In genomic region chr10:67669066-67669465, GRCm38 (mm10) we compare ENCODE assay signal across 24 mouse cellular contexts.
DNase-seq lines count a peak whose midpoint lies in the region; ATAC-seq lines count a peak whose summit lies in the region.
"Had no signal": no experiment of that assay in that cellular context is flagged by ENCODE, and none has a peak within 500 bp of the region (broad histone marks: within the 10 kb centered on the region; RNA-seq: fewer than 3 reads in every experiment).

No protein-coding gene starts in this region.

- peak; percentile 38; the same call in 1 of the 2 replicates for ATAC-seq in frontal cortex, adult (ENCODE audit: low TSS enrichment)
- ATAC-seq: CD4-positive, CD25-positive, alpha-beta regulatory T cell, adult 4 months; forebrain, embryonic 14.5 days; forebrain, embryonic 16.5 days had no signal

- no peak overlapping the region for H3K27ac ChIP-seq in forebrain, embryonic 10.5 days
- H3K27ac ChIP-seq: embryonic facial prominence, embryonic 10.5 days; embryonic facial prominence, embryonic 12.5 days; forebrain, embryonic 12.5 days had no signal

- H3K4me3 ChIP-seq in forebrain, embryonic 10.5 days = no peak overlapping the region
- H3K4me3 ChIP-seq: embryonic facial prominence, embryonic 10.5 days; embryonic facial prominence, embryonic 12.5 days; forebrain, embryonic 12.5 days had no signal

- WGBS in forebrain, embryonic 10.5 days = 90% methylated on average over 2 of the region's 2 CpGs

- no peaks in the 10 kb centered on the region for H3K9me3 ChIP-seq in forebrain, embryonic 10.5 days
- H3K9me3 ChIP-seq: embryonic facial prominence, embryonic 12.5 days; forebrain, embryonic 12.5 days had no signal

- no peak for DNase-seq in frontal cortex, postnatal 36 days (ENCODE audit: low spot score in 2 of 2)
- DNase-seq in Muller cell, postnatal 12 days (ENCODE audit: inconsistent ontology term) = peak; percentile 91
- peak; percentile 27 for DNase-seq in retina, embryonic 14.5 days (ENCODE audit: low spot score)
- DNase-seq in telencephalon, adult 2 months (ENCODE audit: low read depth, low spot score) = peak; percentile 69
- DNase-seq in lung, adult 18-20 months = no peak
- no peak for DNase-seq in forebrain, embryonic 10.5 days (ENCODE audit: extremely low spot score, low spot score)
- DNase-seq: adrenal gland, adult 2 months; adrenal gland, postnatal 10 days; adrenal gland, postnatal 25 days; B cell, adult 2 months; cerebellum, adult 18-20 months; cerebellum, adult 8-10 months; cerebellum, adult 9-11 months; cerebellum, postnatal 14 days; cerebellum, postnatal 36 days had no signal

- no peaks in the 10 kb centered on the region for H3K36me3 ChIP-seq in forebrain, embryonic 10.5 days (replicated peaks)
- H3K36me3 ChIP-seq: embryonic facial prominence, embryonic 10.5 days; embryonic facial prominence, embryonic 12.5 days; forebrain, embryonic 12.5 days; G1E had no signal

- H3K27me3 ChIP-seq in forebrain, embryonic 10.5 days (ENCODE audit: poor library complexity, severe bottlenecking) = no peaks in the 10 kb centered on the region
- H3K27me3 ChIP-seq: CH12.LX; embryonic facial prominence, embryonic 12.5 days; forebrain, embryonic 12.5 days had no signal

- no peaks in the 10 kb centered on the region for H3K4me1 ChIP-seq in forebrain, embryonic 10.5 days
- H3K4me1 ChIP-seq: embryonic facial prominence, embryonic 10.5 days; embryonic facial prominence, embryonic 12.5 days; forebrain, embryonic 12.5 days had no signal

Comparison
In these comparisons a context has a peak if more than half of its experiments do, and no peak if none do; other contexts are left out.
1. DNase-seq: peak in Muller cell, postnatal 12 days (single experiment), retina, embryonic 14.5 days (single experiment) and telencephalon, adult 2 months (single experiment); none in frontal cortex, postnatal 36 days (0 of 2), lung, adult 18-20 months (0 of 2) and forebrain, embryonic 10.5 days (single experiment).